Mouse (Mus musculus) heart, adult 2 months (tissue): Measurements from ENCODE around the gene 1700013F07Rik.

Experiments
- CTCF ChIP-seq: fragments of 200-600 bp; IDR thresholded peaks from 2 replicates; pipeline ENCODE4 v1.8.1; 2022; ENCODE audit warnings: antibody characterized with exemption, mild to moderate bottlenecking, moderate library complexity
- EP300 ChIP-seq: fragments of 200-500 bp; IDR thresholded peaks from 2 replicates; pipeline ENCODE4 v1.6.1; 2011; ENCODE audit warnings: low read depth, low read length, control low read depth; ENCODE audit not compliant: insufficient read depth
- POLR2A ChIP-seq: fragments of 200-500 bp; IDR thresholded peaks from 2 replicates; pipeline ENCODE4 v1.6.1; 2011; ENCODE audit warnings: mild to moderate bottlenecking, low read depth, low read length, control low read depth; ENCODE audit not compliant: insufficient read depth

GRCm38 (mm10) chr3:108508745-108509474, 25.0 kb upstream of the 1700013F07Rik start:
- TF ChIP-seq EP300 (no peak), POLR2A (no peak), CTCF (no peak)
